Mouse (Mus musculus): ENCODE data around the gene Gm8300. TPM values are rescaled to one million over a fixed set of nuclear protein-coding genes. Genes with fewer than 3 reads are reported as not detected.
"Not testable (repeated sequence)": the region's sequence is repeated elsewhere in the genome, so short reads cannot be mapped to it uniquely, and the experiment has no call there.

The Gm8300 gene
- not detected in 2 replicates for polyA plus RNA-seq (2014; fragmentation: Nextera tagmentation; extraction: Ambion mirVana)

- ATAC-seq (ENCODE audit: low FRiP score, low TSS enrichment); H3K4me2 ChIP-seq (replicated peaks; ENCODE audit: low read depth, low read length); H3K9ac ChIP-seq (ENCODE audit: low read depth, low read length); H3K9me3 ChIP-seq (ENCODE audit: control insufficient read depth, low read length); H3K4me1 ChIP-seq (ENCODE audit: control insufficient read depth, insufficient read depth, low read length); H3K4me3 ChIP-seq (ENCODE audit: low read length); H3K36me3 ChIP-seq (ENCODE audit: control insufficient read depth, insufficient read depth, low read length); H3K27ac ChIP-seq (ENCODE audit: low read depth, low read length); H3K27me3 ChIP-seq (ENCODE audit: control insufficient read depth, insufficient read depth, low read length): not testable (repeated sequence)
- WGBS: 82% methylated on average over 4 of the region's 4 CpGs
These were observed at the start of gene Gm8300 for GRCm38 (mm10) chr12:87514016-87514415. Gene Gm8300, plus strand, starts transcription at chr12:87514316.

GRCm38 (mm10) chr12:87464678-87465297 lies 49.3 kb upstream of the Gm8300 start:
- Histone ChIP-seq H3K4me3 (ENCODE audit: low read length) (no peak overlapping the region), H3K4me2 (replicated peaks; ENCODE audit: low read depth, low read length) (no peak overlapping the region), H3K9me3 (ENCODE audit: control insufficient read depth, low read length) (no peaks in the 10 kb centered on the region), H3K9ac (ENCODE audit: low read depth, low read length) (no peak overlapping the region), H3K27ac (ENCODE audit: low read depth, low read length) (no peak overlapping the region), H3K27me3 (ENCODE audit: control insufficient read depth, insufficient read depth, low read length) (no peaks in the 10 kb centered on the region), H3K4me1 (ENCODE audit: control insufficient read depth, insufficient read depth, low read length) (no peaks in the 10 kb centered on the region), H3K36me3 (ENCODE audit: control insufficient read depth, insufficient read depth, low read length) (peaks cover 78% of the 10 kb centered on the region)
- 88% methylated on average over 6 of the region's 6 CpGs for WGBS
- no peak for ATAC-seq (ENCODE audit: low FRiP score, low TSS enrichment)

GRCm38 (mm10) chr12:87470263-87471136 lies 43.6 kb upstream of the Gm8300 start:
- H3K4me3 ChIP-seq (ENCODE audit: low read length): peak overlapping the region; percentile 88
- no peak overlapping the region for H3K27ac ChIP-seq (ENCODE audit: low read depth, low read length)
- WGBS: 55% methylated on average over 7 of the region's 7 CpGs
- H3K36me3 ChIP-seq (ENCODE audit: control insufficient read depth, insufficient read depth, low read length): peaks cover 26% of the 10 kb centered on the region
- H3K9me3 ChIP-seq (ENCODE audit: control insufficient read depth, low read length): no peaks in the 10 kb centered on the region
- H3K9ac ChIP-seq (ENCODE audit: low read depth, low read length): peak overlapping the region; percentile 92; the same call in 1 of the 2 replicates
- no peak for ATAC-seq (ENCODE audit: low FRiP score, low TSS enrichment)
- peak overlapping the region; percentile 65 for H3K4me2 ChIP-seq (replicated peaks; ENCODE audit: low read depth, low read length)
- peaks cover 9% of the 10 kb centered on the region; the same call in 1 of the 2 replicates for H3K4me1 ChIP-seq (ENCODE audit: control insufficient read depth, insufficient read depth, low read length)
- H3K27me3 ChIP-seq (ENCODE audit: control insufficient read depth, insufficient read depth, low read length): no peaks in the 10 kb centered on the region

- Histone ChIP-seq H3K9me3 (ENCODE audit: control insufficient read depth, low read length) (no peaks in the 10 kb centered on the region), H3K27ac (ENCODE audit: low read depth, low read length) (peak overlapping the region; percentile 82; the same call in 1 of the 2 replicates), H3K36me3 (ENCODE audit: control insufficient read depth, insufficient read depth, low read length) (peaks cover 21% of the 10 kb centered on the region), H3K4me1 (ENCODE audit: control insufficient read depth, insufficient read depth, low read length) (peaks cover 9% of the 10 kb centered on the region; the same call in 1 of the 2 replicates), H3K9ac (ENCODE audit: low read depth, low read length) (peak overlapping the region; percentile 92), H3K27me3 (ENCODE audit: control insufficient read depth, insufficient read depth, low read length) (no peaks in the 10 kb centered on the region), H3K4me2 (replicated peaks; ENCODE audit: low read depth, low read length) (peak overlapping the region; percentile 65), H3K4me3 (ENCODE audit: low read length) (peak overlapping the region; percentile 88)
- no peak for ATAC-seq (ENCODE audit: low FRiP score, low TSS enrichment)
- under 1% methylated on average over 19 of the region's 19 CpGs for WGBS
These were observed 42.6 kb upstream of the Gm8300 start for GRCm38 (mm10) chr12:87471421-87471963.

- 3% methylated on average over 45 of the region's 45 CpGs for WGBS
These were observed 41.9 kb upstream of the Gm8300 start, which contains the start of gene Snw1 for GRCm38 (mm10) chr12:87471964-87472786. Gene Snw1, minus strand, starts transcription at chr12:87472274.

GRCm38 (mm10) chr12:87474756-87475155 lies 39.4 kb upstream of the Gm8300 start:
- no peaks in the 10 kb centered on the region for H3K27me3 ChIP-seq (ENCODE audit: control insufficient read depth, insufficient read depth, low read length)
- no peak for ATAC-seq (ENCODE audit: low FRiP score, low TSS enrichment)
- no peaks in the 10 kb centered on the region for H3K36me3 ChIP-seq (ENCODE audit: control insufficient read depth, insufficient read depth, low read length)

More at GRCm38 (mm10) chr12:87471964-87472786, 41.9 kb upstream of the Gm8300 start, which contains the start of gene Snw1:
- no peaks in the 10 kb centered on the region for H3K27me3 ChIP-seq (ENCODE audit: control insufficient read depth, insufficient read depth, low read length)
- peak within 1 kb of the TSS; percentile 82 for H3K27ac ChIP-seq (ENCODE audit: low read depth, low read length)
- peak within 1 kb of the TSS; percentile 88 for H3K4me3 ChIP-seq (ENCODE audit: low read length)
- peaks cover 9% of the 10 kb centered on the region; the same call in 1 of the 2 replicates for H3K4me1 ChIP-seq (ENCODE audit: control insufficient read depth, insufficient read depth, low read length)
- peak; percentile 97 for ATAC-seq (ENCODE audit: low FRiP score, low TSS enrichment)
- H3K9me3 ChIP-seq (ENCODE audit: control insufficient read depth, low read length): no peaks in the 10 kb centered on the region
- peak within 1 kb of the TSS; percentile 92 for H3K9ac ChIP-seq (ENCODE audit: low read depth, low read length)
- H3K36me3 ChIP-seq (ENCODE audit: control insufficient read depth, insufficient read depth, low read length): peaks cover 14% of the 10 kb centered on the region
- H3K4me2 ChIP-seq (replicated peaks; ENCODE audit: low read depth, low read length): peak within 1 kb of the TSS; percentile 65

GRCm38 (mm10) chr12:87482482-87482881 lies 31.6 kb upstream of the Gm8300 start:
- not testable (repeated sequence) for H3K9me3 ChIP-seq (ENCODE audit: control insufficient read depth, low read length); ATAC-seq (ENCODE audit: low FRiP score, low TSS enrichment)
- 83% methylated on average over 5 of the region's 5 CpGs for WGBS

More at GRCm38 (mm10) chr12:87474756-87475155, 39.4 kb upstream of the Gm8300 start:
- no peak overlapping the region for H3K4me2 ChIP-seq (replicated peaks; ENCODE audit: low read depth, low read length)
- WGBS: 75% methylated on average over 3 of the region's 3 CpGs
- no peak overlapping the region for H3K4me3 ChIP-seq (ENCODE audit: low read length)
- peaks cover 9% of the 10 kb centered on the region; the same call in 1 of the 2 replicates for H3K4me1 ChIP-seq (ENCODE audit: control insufficient read depth, insufficient read depth, low read length)
- H3K9ac ChIP-seq (ENCODE audit: low read depth, low read length): no peak overlapping the region
- no peaks in the 10 kb centered on the region for H3K9me3 ChIP-seq (ENCODE audit: control insufficient read depth, low read length)
- no peak overlapping the region for H3K27ac ChIP-seq (ENCODE audit: low read depth, low read length)

GRCm38 (mm10) chr12:87488683-87489082 lies 25.4 kb upstream of the Gm8300 start:
- not testable (repeated sequence) for H3K4me2 ChIP-seq (replicated peaks; ENCODE audit: low read depth, low read length); H3K27ac ChIP-seq (ENCODE audit: low read depth, low read length); H3K36me3 ChIP-seq (ENCODE audit: control insufficient read depth, insufficient read depth, low read length); H3K27me3 ChIP-seq (ENCODE audit: control insufficient read depth, insufficient read depth, low read length); H3K9me3 ChIP-seq (ENCODE audit: control insufficient read depth, low read length); H3K4me3 ChIP-seq (ENCODE audit: low read length); H3K4me1 ChIP-seq (ENCODE audit: control insufficient read depth, insufficient read depth, low read length); ATAC-seq (ENCODE audit: low FRiP score, low TSS enrichment); H3K9ac ChIP-seq (ENCODE audit: low read depth, low read length)
- WGBS: 73% methylated on average over 2 of the region's 2 CpGs

More at GRCm38 (mm10) chr12:87482482-87482881, 31.6 kb upstream of the Gm8300 start:
- H3K36me3 ChIP-seq (ENCODE audit: control insufficient read depth, insufficient read depth, low read length); H3K27ac ChIP-seq (ENCODE audit: low read depth, low read length); H3K27me3 ChIP-seq (ENCODE audit: control insufficient read depth, insufficient read depth, low read length); H3K4me3 ChIP-seq (ENCODE audit: low read length); H3K9ac ChIP-seq (ENCODE audit: low read depth, low read length); H3K4me2 ChIP-seq (replicated peaks; ENCODE audit: low read depth, low read length); H3K4me1 ChIP-seq (ENCODE audit: control insufficient read depth, insufficient read depth, low read length): not testable (repeated sequence)
